Mouse (Mus musculus): ENCODE measurements at regions not wholly inside any gene's neighbourhood (a gene's known extent, or its start where the extent isn't known, plus 50 kb on each side); places are given as distances from the start of the nearest gene placed in this dataset.

DNA sequence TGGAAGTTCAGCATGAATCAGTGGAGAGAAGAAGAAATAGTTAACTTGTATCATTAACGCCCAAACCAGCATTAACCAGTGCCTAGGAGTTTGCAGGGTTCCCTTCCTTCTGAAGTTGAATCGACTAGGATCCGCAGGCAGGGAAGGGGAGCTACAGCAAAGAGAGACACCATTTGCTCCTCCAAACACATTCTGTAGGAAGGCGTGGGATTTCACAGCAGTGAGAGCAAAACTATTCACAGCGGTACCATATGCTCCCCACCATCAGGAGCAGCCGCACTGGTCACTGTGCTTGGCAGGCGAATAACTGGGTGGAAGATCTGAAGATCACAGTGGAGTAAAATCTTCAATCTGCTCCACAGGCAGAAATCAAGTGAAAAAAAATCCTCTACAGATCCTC lies 610.3 kb downstream of the Lmo4 start:
- no peak for DNase-seq (ENCODE audit: low read depth)

DNA sequence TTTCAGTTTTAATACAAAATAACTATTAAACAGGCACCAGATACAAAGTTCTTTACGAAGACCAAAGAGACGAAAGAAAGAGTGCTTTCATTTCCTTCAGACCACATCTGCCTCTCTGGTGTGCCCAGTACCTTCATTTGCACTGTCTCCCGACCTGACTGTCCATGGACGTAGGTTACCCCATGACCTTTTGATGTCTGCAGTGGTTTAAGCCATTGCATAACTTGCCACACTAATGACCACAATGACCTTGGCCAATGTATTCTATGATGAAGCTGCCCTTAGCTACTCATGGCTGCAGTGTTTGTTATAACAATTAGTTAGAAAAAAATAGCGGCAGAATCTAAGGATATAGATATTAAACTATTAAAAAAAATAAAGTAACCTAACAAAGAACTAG lies 618.4 kb downstream of the Lmo4 start:
- DNase-seq (ENCODE audit: low read depth), result no peak

DNA sequence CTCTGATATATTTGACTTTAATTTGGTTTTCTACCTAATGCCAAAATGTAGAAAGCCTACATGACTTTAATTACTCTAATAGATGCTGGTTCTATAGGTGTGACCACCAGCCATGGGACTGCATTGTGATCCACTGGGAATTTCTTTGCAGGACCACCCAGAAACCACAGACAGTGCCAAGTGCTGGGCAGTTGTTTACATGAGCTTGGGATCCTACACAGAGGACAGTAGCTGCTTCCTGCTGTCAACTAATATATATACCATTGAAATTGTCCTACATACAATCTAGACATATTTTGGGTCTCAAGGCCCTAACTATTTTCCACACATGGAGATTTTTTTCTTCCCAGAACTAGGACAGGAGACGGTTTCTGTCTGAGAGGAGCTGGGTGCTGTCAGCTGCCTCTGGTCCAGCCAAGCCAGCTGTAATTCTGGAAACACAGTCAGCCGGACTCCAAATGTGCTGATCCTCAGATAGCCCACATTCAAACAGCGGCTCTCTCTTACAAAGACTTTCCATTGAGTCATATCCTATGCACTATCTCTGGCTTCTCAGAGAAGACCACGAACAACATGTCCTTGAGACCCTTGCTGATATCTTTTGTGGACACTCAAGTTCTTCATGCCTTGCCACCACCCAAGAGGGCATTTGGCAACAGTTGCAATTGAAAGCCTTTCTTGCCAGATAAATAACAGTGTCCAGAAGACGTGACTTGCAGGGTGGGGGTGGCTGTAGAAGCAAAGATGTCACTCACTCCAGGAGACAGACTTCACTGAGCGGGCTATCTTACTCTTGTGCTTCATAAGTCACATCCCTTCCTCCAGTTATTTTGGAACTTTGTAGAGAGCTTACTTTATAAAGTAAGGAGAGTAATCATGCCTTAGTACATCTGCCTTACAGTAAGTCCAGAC lies 620.1 kb downstream of the Lmo4 start:
- DNase-seq (ENCODE audit: low read depth), result no peak

DNA sequence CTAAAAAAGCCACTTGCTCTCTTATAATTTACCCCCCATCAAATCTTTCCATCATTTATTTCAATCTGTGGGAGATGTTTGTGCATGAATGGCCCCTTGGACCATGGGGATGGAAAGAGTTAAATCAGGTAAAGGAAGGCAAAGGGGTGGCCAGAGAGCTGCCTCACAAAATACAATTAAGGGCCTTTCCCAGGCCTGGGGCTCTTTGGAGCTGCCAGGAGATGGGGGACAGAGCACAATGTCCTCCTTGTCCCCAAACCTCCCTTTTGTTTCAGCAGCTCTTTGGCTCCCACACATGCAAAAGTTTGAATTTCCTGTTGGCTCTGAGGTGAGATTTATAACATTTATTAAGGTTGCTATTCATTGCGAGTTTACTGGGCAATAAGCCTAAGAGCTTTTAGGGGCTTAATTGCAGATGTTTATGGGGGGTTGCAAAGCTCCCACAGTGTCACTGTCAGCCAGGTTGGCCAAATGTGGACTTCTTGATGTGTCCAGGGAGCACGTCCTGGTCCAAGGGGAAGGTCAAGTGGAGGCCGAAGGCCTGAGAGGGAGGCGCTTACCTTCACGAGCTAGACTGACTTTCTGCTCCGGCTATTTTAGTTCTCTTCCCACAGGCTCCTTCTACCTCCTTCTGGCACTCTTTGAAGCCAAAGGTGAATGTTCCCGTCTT lies 628.5 kb downstream of the Lmo4 start:
- no peak for DNase-seq (ENCODE audit: low read depth)

DNA sequence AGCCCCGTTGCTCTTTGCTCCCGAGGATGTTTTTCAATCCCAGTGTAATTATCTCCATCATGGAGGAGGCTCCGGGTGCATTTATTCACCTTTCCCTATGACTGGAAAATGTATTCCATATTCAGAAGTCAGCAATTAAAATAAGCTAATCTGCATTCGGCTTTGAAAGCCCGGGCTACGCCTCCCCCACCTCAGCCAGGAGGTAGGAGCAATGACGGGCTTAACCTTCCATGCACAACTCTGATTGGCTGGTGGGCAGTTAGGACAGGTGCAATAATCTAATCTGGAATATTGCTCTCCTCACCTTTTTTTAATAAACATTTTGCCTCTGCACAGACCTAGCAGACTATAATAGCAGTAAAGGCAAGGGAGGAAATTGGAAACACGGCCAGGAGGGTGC lies 629.3 kb downstream of the Lmo4 start:
- DNase-seq (ENCODE audit: low read depth), result no peak

DNA sequence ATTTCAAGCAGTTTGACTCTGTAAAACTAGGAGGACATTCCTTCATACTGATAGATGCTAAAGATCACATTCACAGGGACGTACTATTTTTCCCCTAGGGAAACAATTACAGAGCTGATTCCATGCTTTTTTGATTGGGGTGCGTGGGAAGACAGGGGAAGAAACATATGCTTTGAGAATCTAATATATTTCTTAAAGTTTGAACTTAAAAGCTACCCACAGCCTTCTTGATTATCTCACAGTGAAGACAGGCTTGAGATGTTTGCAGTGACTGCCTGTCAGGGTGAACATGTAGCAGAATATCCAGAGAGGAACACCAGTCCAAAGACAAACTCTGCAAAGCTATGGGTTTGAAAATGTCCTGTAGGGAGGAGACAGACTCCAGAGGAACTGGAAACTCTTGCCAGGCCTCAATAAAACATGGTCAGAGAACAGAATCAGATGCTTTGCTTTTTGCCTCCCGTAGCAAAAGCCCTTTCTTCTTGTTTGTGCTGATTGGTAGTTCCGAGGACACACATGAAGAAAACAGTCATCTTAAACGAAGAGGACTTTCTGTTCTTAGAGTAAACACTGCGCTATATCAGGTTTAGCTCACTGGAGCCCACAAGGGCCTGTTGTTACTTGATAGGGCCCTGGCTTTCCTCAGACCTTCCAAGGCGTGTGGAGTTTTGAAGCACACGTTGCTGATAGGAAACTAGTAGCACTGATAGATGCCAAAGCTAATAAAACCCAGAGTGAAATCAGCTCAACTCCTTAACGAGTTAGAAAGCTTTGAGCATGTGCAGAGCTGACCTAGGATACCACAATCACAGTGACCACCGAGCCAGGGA lies 630.8 kb downstream of the Lmo4 start:
- DNase-seq (ENCODE audit: low read depth), result no peak

DNA sequence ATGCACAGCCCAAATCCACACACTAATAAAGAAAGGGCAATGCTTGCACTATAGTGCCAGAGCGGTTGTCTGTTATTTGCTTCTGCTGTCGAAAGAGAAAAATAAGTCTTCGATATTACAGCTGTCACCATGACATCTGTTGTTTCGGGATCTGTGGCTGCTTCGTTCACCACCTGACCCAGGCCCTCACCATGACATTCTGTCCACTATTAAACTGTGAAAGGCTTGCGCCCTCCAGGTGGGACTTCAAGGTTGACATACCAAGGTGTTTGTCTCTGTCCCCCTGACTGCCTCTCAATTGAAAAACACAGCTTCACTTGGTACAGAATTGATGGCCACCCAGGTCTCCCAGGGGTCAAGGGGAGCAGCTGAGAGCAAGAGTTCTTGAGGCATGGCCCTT lies 635.1 kb downstream of the Lmo4 start:
- DNase-seq (ENCODE audit: low read depth), result no peak

DNA sequence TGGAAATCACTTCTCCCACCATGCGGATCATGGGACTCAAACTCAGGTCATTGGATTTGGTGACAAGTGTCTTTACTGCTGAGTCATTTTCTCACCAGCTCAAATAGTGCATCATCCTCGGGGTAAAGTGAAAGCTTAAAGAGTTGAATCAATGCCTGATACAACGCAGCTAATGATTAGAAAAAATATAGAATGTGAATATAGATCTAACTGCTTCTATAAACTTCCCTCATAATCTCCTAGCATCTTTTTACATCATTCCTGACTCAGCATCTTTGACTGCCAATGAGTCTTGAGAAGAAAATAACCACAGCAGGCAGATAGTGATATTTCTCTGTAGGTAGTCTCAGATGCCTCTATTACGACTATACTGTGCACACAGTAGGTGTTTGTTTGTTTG lies 640.0 kb downstream of the Lmo4 start:
- DNase-seq (ENCODE audit: low read depth), result no peak

DNA sequence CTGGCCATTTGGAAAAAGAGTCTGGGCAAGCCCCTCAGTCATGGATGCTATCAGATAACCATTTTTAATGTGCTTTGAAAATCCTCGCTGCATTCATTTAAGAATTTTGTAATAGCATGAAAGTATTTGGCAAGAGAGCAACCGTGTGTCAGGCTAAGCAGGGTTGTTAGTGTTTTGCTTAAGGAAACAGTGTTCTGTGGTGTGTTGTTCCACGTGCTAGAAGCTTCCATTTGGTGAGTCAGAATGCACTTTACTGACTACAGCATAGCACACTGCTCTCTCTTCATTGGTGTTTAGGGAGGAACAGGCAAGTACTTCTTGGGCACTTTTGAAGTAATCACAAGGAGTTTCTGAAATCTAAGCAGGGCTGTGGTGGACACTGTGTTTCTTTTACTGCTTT lies 661.0 kb upstream of the Pkn2 start:
- DNase-seq (ENCODE audit: low read depth), result peak; percentile 59

DNA sequence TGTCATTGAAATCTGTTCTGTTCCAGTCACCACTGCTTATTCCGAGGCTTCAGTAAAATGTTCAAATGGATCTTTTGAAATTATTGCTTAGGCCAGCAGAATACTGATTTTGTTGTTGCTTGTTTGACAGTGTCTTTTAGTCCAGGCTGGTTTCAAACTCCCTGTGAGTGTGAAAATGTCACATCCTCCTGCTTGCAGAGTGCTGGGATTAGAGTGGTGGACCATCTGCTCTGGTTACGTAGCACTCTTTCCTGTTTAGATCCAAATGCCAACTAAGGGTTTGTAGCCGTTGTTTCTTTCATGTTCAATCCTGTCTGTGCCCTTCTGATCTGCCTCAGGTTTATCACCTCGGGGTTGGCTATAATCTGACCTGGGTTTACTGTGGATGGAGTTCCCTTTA lies 646.2 kb upstream of the Pkn2 start:
- no peak for DNase-seq (ENCODE audit: low read depth)

DNA sequence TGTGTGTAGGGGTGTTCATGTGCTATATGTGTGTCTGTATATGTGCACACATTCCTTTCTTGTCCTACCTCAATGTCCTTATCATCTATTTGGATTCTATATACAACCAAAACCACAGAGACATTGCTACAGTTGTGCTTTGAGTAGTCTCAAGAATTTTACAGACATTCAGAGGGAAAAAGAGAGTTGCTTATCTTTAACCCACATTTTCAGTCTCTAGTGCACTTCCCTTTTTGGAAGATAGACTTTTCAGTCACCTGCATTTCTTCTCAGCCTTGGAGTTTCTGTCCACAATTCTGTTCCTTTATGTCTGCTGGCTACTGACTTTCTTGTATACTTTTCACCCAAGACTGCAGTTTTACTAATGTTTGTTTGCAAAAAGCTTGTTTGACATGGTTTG lies 645.5 kb upstream of the Pkn2 start:
- no peak for DNase-seq (ENCODE audit: low read depth)

DNA sequence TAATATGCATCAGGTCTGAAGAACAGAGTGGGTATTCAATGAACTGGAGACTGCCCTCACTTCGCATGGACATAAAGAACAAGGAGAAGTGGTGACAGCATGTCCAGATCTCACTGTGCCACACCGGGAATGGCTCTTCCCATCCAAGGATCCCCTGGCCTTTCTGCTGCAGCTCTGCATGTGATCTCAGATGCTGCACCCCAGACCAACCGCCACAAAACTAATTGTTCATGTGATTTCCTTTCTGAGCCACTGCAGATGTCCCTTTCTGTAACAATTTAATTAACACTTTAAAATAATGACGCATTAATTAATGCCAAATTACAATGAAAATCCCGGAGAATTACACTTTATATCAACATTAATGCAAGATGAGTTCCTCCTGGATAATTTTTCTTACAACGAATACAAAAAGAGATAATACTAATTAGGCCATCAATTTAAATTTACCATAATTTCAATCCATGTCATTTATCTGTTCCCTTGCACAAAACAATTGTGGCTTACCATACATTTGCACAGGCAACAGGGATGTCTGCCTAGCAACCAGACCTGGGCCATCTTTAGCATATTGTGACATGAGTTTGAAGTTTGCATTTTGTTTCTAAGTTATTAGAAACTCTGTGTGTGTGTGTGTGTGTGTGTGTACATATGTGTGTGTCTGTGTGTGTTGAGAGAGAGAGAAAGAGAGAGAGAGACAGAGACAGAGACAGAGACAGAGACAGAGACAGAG lies 630.9 kb upstream of the Pkn2 start:
- DNase-seq (ENCODE audit: low read depth), result no peak

DNA sequence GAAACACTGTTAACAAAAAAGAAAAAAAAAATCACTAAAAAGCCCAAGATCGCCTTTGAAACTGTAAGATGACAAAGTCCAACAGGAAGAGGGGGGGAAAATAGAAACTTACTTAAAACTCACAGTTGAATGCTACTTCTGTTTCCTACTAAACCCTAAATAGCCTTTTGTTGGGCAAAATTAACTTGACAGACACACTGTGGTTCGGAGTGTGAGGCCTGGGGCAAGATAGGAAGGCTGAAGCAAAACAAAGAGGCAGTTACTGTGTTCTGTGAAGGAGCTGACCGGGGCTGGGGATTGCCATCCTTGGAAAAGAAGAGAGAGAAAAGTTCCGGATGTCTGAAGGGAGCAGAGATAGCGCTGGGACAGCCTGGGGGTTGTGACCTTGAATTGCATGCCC lies 627.7 kb upstream of the Pkn2 start:
- DNase-seq (ENCODE audit: low read depth), result no peak

DNA sequence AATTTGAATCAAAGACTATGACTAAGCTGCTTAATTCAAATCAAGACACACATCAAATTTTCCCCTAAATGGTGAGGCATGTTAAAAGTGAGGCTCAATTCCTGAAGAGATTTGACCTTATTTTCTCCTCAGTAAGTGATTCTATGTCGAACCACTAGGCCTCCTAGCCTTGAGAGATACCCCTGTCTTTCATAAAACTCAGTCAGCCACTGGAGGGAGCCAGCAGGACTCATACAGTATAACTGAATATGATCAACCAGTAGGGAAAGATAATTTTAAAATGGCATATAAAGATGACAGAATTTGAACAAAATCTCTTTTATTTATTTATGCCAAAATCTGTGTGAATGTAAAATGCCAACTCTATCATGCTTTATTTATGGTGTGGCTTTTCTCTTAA lies 626.5 kb upstream of the Pkn2 start:
- DNase-seq (ENCODE audit: low read depth), result peak; percentile 43

DNA sequence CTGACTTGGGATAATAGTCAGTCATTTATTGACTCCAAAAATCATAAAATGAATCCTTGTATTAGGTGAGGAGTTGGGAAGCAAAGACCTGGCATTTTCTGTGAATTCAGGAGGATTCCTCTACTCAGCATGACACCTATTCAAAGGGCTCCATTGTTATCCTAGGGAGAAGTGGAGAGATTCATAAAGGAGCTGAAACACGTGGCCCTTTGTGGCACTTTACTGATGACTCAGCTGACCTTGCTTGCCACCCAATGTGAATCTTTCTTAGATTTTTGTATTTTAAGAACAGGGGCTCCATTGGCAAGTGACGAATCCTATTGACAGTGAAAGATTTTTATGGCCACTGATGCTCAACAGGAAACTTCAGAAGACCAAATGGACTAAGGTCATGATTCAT lies 619.2 kb upstream of the Pkn2 start:
- no peak for DNase-seq (ENCODE audit: low read depth)

DNA sequence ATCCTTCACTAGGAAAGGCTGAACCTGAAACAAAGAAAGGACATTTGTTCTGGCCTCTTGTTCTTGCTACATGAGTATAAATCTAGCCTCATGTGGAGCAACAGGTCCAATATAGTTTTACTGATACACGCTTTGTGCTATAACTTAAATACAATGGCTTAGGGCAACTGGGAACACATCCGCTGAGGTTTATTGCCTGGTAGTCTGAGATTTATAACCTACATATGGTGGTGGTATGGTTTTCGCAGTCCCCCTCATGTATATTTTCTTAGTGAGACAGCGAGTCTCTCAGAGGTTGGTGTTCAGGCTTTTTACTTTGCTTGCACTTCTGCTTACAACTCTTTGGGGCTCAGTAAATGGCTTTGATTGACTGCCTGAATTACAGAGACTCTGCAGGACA lies 613.6 kb upstream of the Pkn2 start:
- DNase-seq (ENCODE audit: low read depth), result no peak

DNA sequence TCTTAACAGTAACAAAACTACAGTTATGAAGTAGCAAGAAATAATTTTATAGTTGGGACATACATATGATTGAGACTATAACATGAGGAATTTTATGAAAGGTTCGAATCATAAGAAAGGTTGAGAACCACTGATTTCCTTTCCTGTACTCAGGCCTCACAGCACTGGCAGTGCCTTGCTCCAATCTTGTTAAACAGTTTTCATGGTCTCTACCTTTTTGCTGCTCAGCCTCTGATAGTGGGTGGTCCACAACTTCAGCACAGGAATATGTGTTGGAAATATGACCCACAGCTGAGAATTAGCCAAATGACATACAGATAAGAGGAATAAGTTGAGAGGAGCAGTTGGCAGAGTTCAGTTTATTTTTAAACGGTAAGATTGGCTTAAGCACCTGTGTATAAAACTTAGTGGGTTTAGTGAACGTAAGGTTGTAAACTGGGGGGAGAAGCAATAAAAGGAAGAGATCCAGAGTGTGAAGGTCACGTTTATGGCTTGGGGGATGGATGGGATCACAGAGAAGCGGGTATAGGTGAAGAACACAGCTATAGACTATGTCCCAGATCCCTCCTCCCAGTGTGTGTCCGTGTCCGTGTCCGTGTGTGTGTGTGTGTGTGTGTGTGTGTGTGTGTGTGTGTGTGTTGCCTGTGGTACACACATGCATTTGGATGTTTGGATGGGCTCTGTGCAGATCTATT lies 596.3 kb upstream of the Pkn2 start:
- no peak for DNase-seq (ENCODE audit: low read depth)

DNA sequence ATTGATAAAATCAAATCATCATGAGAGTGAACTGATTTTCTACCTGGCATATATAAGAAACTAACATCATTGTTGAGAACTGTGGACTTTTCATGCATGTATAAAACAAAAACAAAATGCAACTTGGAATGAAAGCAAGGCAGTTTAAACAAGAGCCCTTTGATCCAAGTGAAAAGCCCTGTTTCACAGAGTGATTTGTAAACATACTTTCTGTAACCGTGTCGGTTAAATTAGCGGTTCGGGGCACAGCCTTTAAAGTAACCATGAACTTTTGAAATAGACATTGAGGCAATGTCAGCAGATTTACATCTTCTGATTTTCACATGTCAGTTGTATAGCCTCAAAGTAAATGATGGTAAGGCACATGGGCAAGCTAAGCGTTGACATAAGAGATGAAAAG lies 593.7 kb upstream of the Pkn2 start:
- no peak for DNase-seq (ENCODE audit: low read depth)

DNA sequence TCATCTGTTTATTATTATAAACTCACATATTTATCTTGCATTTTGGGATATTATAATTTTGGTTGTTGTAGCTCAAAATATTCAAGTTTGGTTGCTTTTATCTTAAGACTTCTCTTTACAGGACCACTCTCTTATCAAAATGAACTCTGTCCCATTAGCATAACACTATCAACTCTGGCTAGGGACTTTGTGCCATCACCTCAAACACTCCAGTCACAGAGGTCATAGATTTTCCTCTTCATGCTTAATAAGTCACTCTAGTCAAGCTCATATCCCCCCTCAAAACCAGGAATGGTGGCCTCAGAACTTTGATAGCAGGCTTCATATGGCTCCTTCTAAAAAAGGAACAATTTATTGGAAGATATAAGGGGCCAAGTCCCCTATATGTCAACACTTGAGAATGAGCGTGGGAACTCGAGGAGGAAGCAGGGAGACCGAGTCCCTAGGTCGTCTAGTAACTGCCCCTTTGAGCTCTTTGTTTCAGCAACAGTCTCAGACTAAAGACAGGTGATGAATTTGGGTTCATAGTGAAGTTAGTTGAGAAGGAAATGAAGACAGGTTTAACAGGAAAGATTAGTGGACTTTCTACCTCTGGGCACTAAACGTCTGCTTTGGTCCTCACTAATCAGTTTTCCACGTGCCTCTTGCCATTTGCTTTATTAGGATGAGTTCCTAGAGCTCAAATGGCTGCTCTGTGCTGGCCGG lies 565.4 kb upstream of the Pkn2 start:
- no peak for DNase-seq (ENCODE audit: low read depth)

DNA sequence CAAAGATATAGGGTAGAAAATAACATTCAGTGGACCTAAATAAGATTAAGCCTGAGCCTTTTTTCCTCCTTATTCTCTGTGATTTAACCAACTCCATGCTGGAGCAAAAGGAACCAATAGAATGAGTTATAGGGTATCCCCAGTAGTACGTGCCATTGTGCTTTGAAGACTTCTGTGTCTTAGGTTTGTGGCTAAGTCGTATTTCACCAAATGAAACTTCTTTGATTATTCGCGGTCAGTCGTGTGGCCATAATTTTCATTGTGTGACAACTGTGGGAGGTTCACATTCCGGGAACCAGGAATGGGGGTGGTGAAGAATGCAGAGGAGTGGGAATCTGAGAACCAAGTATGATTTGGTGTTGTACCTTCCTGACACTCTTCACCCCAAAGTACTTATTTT lies 535.6 kb upstream of the Pkn2 start:
- no peak for DNase-seq (ENCODE audit: low read depth)

DNA sequence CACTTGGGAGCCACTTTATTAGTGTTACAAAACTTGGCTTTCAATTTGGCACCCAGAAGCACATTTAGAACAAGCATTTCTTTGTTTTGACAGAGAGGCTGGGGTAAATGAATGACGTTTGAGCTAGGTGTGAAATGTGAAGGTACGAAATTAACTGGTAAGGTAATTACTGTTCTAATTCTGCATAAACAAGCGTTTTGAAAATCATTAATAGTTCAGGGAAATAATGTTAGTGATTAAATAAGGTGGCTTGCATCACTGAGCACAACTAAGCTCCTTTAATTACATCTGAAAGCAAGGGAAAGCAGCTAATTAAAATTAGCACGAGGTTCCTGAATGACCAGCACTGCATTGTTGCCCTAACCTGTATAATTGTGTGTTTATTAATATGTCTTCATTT lies 529.9 kb upstream of the Pkn2 start:
- DNase-seq (ENCODE audit: low read depth), result no peak

Measured in fibroblast of lung, adult 2 months (primary cell).